Mouse (Mus musculus) G1E (cell line): ENCODE data around the gene Olfr765. TPM values are rescaled to one million over a fixed set of nuclear protein-coding genes. Genes with fewer than 3 reads are reported as not detected.

Experiments
- ATAC-seq: 2 replicates; pipeline ENCODE4 v1.8.0; 2016; ENCODE audit warnings: mild to moderate bottlenecking; ENCODE audit not compliant: insufficient number of reproducible peaks, poor library complexity, low FRiP score, severe bottlenecking; ENCODE audit errors: extremely low read depth
- DNase-seq: peaks from one replicate; pipeline ENCODE4 v3.0.0; 2012; ENCODE audit warnings: low spot score
- H3K27me3 ChIP-seq: 2 replicates; pipeline ENCODE4 v1.6.1; 2012; ENCODE audit warnings: mild to moderate bottlenecking, low read length, inconsistent platforms; ENCODE audit not compliant: insufficient read depth
- H3K36me3 ChIP-seq: replicated peaks from 2 replicates; pipeline ENCODE3; 2012; ENCODE audit warnings: mild to moderate bottlenecking, inconsistent platforms
- H3K4me1 ChIP-seq: 2 replicates; pipeline ENCODE4 v1.6.1; 2012; ENCODE audit warnings: low read depth, low read length, inconsistent platforms, mixed read lengths; ENCODE audit not compliant: insufficient read depth
- H3K4me3 ChIP-seq: 2 replicates; pipeline ENCODE4 v1.5.1; 2012; ENCODE audit warnings: low read depth, mild to moderate bottlenecking, inconsistent platforms, low read length, moderate library complexity, mixed read lengths
- H3K9me3 ChIP-seq: replicated peaks from 2 replicates; pipeline ENCODE4 v1.6.1; 2012; ENCODE audit warnings: inconsistent platforms
- CTCF ChIP-seq: IDR thresholded peaks from 2 replicates; pipeline ENCODE4 v1.5.1; 2012; ENCODE audit warnings: low read depth, low read length, inconsistent platforms, mixed read lengths
- GATA1 ChIP-seq: IDR thresholded peaks from 2 replicates; pipeline ENCODE4 v1.6.1; 2012; ENCODE audit warnings: borderline replicate concordance, low read length, inconsistent platforms, mixed read lengths
- GATA2 ChIP-seq: IDR thresholded peaks from 2 replicates; pipeline ENCODE4 v1.6.1; 2012; ENCODE audit warnings: low read depth, low read length, inconsistent platforms, borderline replicate concordance
- POLR2AphosphoS5 ChIP-seq: IDR thresholded peaks from 2 replicates; pipeline ENCODE4 v1.6.1; 2012; ENCODE audit warnings: low read depth, low read length, inconsistent platforms; ENCODE audit not compliant: insufficient replicate concordance
- TAL1 ChIP-seq: conservative IDR thresholded peaks from 2 replicates; pipeline ENCODE4 v1.6.1; 2012; ENCODE audit warnings: low read depth, low read length, inconsistent platforms, mixed read lengths
- polyA plus RNA-seq: library from polyadenylated mRNA; stranded (reverse); fragments of >175 nt; gene quantifications from 2 replicates; pipeline ENCODE4 v1.2.3, GENCODE M21; 2012
- total RNA-seq, 2 experiments: library from RNA; stranded (forward) in 1 of 2; stranded (reverse) in 1 of 2; fragments of 200-1000 nt in 1 of 2; fragments of >200 nt in 1 of 2; fragmentation: Nextera tagmentation in 1 of 2; gene quantifications; 2 replicates each; pipeline ENCODE4 v1.2.3; 2014 to 2017

Olfr765 gene
- total and polyA plus RNA-seq, 3 experiments = 0.05 TPM; not detected in 2

DNA sequence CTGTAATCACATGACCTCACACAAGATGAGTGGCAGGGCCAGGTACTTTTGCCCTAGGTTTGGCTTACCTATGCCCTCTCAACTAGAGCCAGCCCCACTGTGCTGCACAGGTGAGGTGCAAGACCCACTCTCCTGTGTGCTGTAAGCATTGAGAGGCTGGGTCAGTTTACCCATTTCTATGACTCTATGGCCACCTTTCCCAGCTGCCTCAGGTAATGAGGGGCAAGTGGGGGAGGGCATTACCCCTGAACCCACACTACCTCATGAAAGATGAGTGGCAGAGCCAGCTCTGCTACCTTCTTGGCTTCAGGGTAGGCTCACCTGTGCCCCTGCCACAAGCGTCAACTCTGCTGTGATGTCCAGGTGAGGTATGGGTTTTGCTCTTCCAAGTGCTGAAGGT, 54.0 kb downstream of the Olfr765 start:
- no peaks in the 10 kb centered on the region for H3K9me3 ChIP-seq
- ATAC-seq = no peak

More for the DNA sequence above, 54.0 kb downstream of the Olfr765 start:
- DNase-seq = no peak
- peaks cover 4% of the 10 kb centered on the region; the same call in 1 of the 2 replicates for H3K4me1 ChIP-seq
- TF ChIP-seq CTCF (no peak), POLR2AphosphoS5 (no peak), GATA2 (no peak), GATA1 (no peak), TAL1 (no peak)
- no peak overlapping the region for H3K4me3 ChIP-seq
- H3K36me3 ChIP-seq = no peaks in the 10 kb centered on the region
- no peaks in the 10 kb centered on the region for H3K27me3 ChIP-seq

Other genes starting within 250 kb of the Olfr765 start
Only the 20 nearest of the 25 such genes appear.
- not detected in 2 replicates for gene Gdf11, start 158.3 kb downstream of the Olfr765 start, total RNA-seq (2014; fragmentation: Nextera tagmentation)
- under 0.01 TPM in 1 of 2 replicates, not detected in the other for gene Gdf11, start 158.3 kb downstream of the Olfr765 start, total RNA-seq (2017)
- 0.02 TPM in 2 replicates for gene Gdf11, start 158.3 kb downstream of the Olfr765 start, polyA plus RNA-seq
- gene Cd63, start 149.0 kb downstream of the Olfr765 start, total RNA-seq (2014; fragmentation: Nextera tagmentation) = 1.7 and 3.4 TPM in 2 replicates
- 0.22 TPM in 1 of 2 replicates, not detected in the other for gene Cd63, start 149.0 kb downstream of the Olfr765 start, total RNA-seq (2017)
- 0.04 and 0.09 TPM in 2 replicates for gene Cd63, start 149.0 kb downstream of the Olfr765 start, polyA plus RNA-seq
- 7.1 and 27.4 TPM in 2 replicates for gene Rdh5, start 127.1 kb downstream of the Olfr765 start, total RNA-seq (2014; fragmentation: Nextera tagmentation)
- gene Rdh5, start 127.1 kb downstream of the Olfr765 start, total RNA-seq (2017) = 2.6 and 4.4 TPM in 2 replicates
- gene Rdh5, start 127.1 kb downstream of the Olfr765 start, polyA plus RNA-seq = 0.94 and 1.2 TPM in 2 replicates
- 46.7 and 50.3 TPM in 2 replicates for gene Bloc1s1, start 126.0 kb downstream of the Olfr765 start, total RNA-seq (2014; fragmentation: Nextera tagmentation)
- 116 and 119 TPM in 2 replicates for gene Bloc1s1, start 126.0 kb downstream of the Olfr765 start, total RNA-seq (2017)
- gene Bloc1s1, start 126.0 kb downstream of the Olfr765 start, polyA plus RNA-seq = 121 and 157 TPM in 2 replicates
- not detected in 2 replicates for gene Itga7, start 116.2 kb downstream of the Olfr765 start, total RNA-seq (2014; fragmentation: Nextera tagmentation)
- 0.33 and 0.46 TPM in 2 replicates for gene Itga7, start 116.2 kb downstream of the Olfr765 start, total RNA-seq (2017)
- 0.02 and 0.10 TPM in 2 replicates for gene Itga7, start 116.2 kb downstream of the Olfr765 start, polyA plus RNA-seq
- not detected in 2 replicates for gene Mettl7b, start 89.0 kb downstream of the Olfr765 start, total RNA-seq (2014; fragmentation: Nextera tagmentation)
- gene Mettl7b, start 89.0 kb downstream of the Olfr765 start, total RNA-seq (2017) = not detected in 2 replicates
- gene Mettl7b, start 89.0 kb downstream of the Olfr765 start, polyA plus RNA-seq = not detected in 2 replicates
- not detected in 2 replicates for gene Olfr9, start 60.6 kb downstream of the Olfr765 start, total RNA-seq (2014; fragmentation: Nextera tagmentation)
- 0.11 TPM in 1 of 2 replicates, not detected in the other for gene Olfr9, start 60.6 kb downstream of the Olfr765 start, total RNA-seq (2017)
- not detected in 2 replicates for gene Olfr9, start 60.6 kb downstream of the Olfr765 start, polyA plus RNA-seq
- gene Olfr763, start 39.2 kb downstream of the Olfr765 start, total RNA-seq (2014; fragmentation: Nextera tagmentation) = not detected in 2 replicates
- gene Olfr763, start 39.2 kb downstream of the Olfr765 start, total RNA-seq (2017) = 0.06 TPM in 1 of 2 replicates, not detected in the other
- not detected in 2 replicates for gene Olfr763, start 39.2 kb downstream of the Olfr765 start, polyA plus RNA-seq
- gene Olfr764-ps1, start 10.1 kb downstream of the Olfr765 start, total RNA-seq (2014; fragmentation: Nextera tagmentation) = not detected in 2 replicates
- 0.06 and 0.11 TPM in 2 replicates for gene Olfr764-ps1, start 10.1 kb downstream of the Olfr765 start, total RNA-seq (2017)
- not detected in 2 replicates for gene Olfr764-ps1, start 10.1 kb downstream of the Olfr765 start, polyA plus RNA-seq
- gene Olfr766-ps1, start 19.0 kb upstream of the Olfr765 start, total RNA-seq (2014; fragmentation: Nextera tagmentation) = not detected in 2 replicates
- gene Olfr766-ps1, start 19.0 kb upstream of the Olfr765 start, total RNA-seq (2017) = 0.38 TPM in 1 of 2 replicates, not detected in the other
- not detected in 2 replicates for gene Olfr766-ps1, start 19.0 kb upstream of the Olfr765 start, polyA plus RNA-seq
- not detected in 2 replicates for gene Olfr767, start 32.9 kb upstream of the Olfr765 start, total RNA-seq (2014; fragmentation: Nextera tagmentation)
- 0.05 TPM in 1 of 2 replicates, not detected in the other for gene Olfr767, start 32.9 kb upstream of the Olfr765 start, total RNA-seq (2017)
- gene Olfr767, start 32.9 kb upstream of the Olfr765 start, polyA plus RNA-seq = not detected in 2 replicates
- gene Olfr768, start 49.4 kb upstream of the Olfr765 start, total RNA-seq (2014; fragmentation: Nextera tagmentation) = not detected in 2 replicates
- 0.05 and 0.12 TPM in 2 replicates for gene Olfr768, start 49.4 kb upstream of the Olfr765 start, total RNA-seq (2017)
- gene Olfr768, start 49.4 kb upstream of the Olfr765 start, polyA plus RNA-seq = not detected in 2 replicates
- gene Olfr769, start 67.9 kb upstream of the Olfr765 start, total RNA-seq (2014; fragmentation: Nextera tagmentation) = not detected in 2 replicates
- gene Olfr769, start 67.9 kb upstream of the Olfr765 start, total RNA-seq (2017) = 0.06 TPM in 1 of 2 replicates, not detected in the other
- not detected in 2 replicates for gene Olfr769, start 67.9 kb upstream of the Olfr765 start, polyA plus RNA-seq
- not detected in 2 replicates for gene Olfr770, start 89.0 kb upstream of the Olfr765 start, total RNA-seq (2014; fragmentation: Nextera tagmentation)
- 0.17 TPM in 1 of 2 replicates, not detected in the other for gene Olfr770, start 89.0 kb upstream of the Olfr765 start, total RNA-seq (2017)
- gene Olfr770, start 89.0 kb upstream of the Olfr765 start, polyA plus RNA-seq = not detected in 2 replicates
- not detected in 2 replicates for gene Olfr771, start 114.8 kb upstream of the Olfr765 start, total RNA-seq (2014; fragmentation: Nextera tagmentation)
- gene Olfr771, start 114.8 kb upstream of the Olfr765 start, total RNA-seq (2017) = 0.11 and 0.29 TPM in 2 replicates
- not detected in 2 replicates for gene Olfr771, start 114.8 kb upstream of the Olfr765 start, polyA plus RNA-seq
- not detected in 2 replicates for gene Olfr772, start 127.9 kb upstream of the Olfr765 start, total RNA-seq (2014; fragmentation: Nextera tagmentation)
- 0.12 and 0.38 TPM in 2 replicates for gene Olfr772, start 127.9 kb upstream of the Olfr765 start, total RNA-seq (2017)
- gene Olfr772, start 127.9 kb upstream of the Olfr765 start, polyA plus RNA-seq = not detected in 2 replicates
- gene Olfr773, start 137.4 kb upstream of the Olfr765 start, total RNA-seq (2014; fragmentation: Nextera tagmentation) = not detected in 2 replicates
- gene Olfr773, start 137.4 kb upstream of the Olfr765 start, total RNA-seq (2017) = not detected in 2 replicates
- gene Olfr773, start 137.4 kb upstream of the Olfr765 start, polyA plus RNA-seq = not detected in 2 replicates
- gene Olfr774, start 186.2 kb upstream of the Olfr765 start, total RNA-seq (2014; fragmentation: Nextera tagmentation) = not detected in 2 replicates
- gene Olfr774, start 186.2 kb upstream of the Olfr765 start, total RNA-seq (2017) = not detected in 2 replicates
- gene Olfr774, start 186.2 kb upstream of the Olfr765 start, polyA plus RNA-seq = not detected in 2 replicates
- gene Olfr775, start 198.4 kb upstream of the Olfr765 start, total RNA-seq (2014; fragmentation: Nextera tagmentation) = not detected in 2 replicates
- 0.27 and 0.29 TPM in 2 replicates for gene Olfr775, start 198.4 kb upstream of the Olfr765 start, total RNA-seq (2017)
- not detected in 2 replicates for gene Olfr775, start 198.4 kb upstream of the Olfr765 start, polyA plus RNA-seq
- not detected in 2 replicates for gene Olfr776, start 209.1 kb upstream of the Olfr765 start, total RNA-seq (2014; fragmentation: Nextera tagmentation)
- gene Olfr776, start 209.1 kb upstream of the Olfr765 start, total RNA-seq (2017) = 0.22 and 0.41 TPM in 2 replicates
- not detected in 2 replicates for gene Olfr776, start 209.1 kb upstream of the Olfr765 start, polyA plus RNA-seq